Mouse (Mus musculus) megakaryocyte, embryonic 14.5 days (primary cell): ENCODE measurements around the gene Fibcd1.

Experiments
- FLI1 ChIP-seq: IDR thresholded peaks from 2 replicates; pipeline ENCODE4 v1.6.1; 2012; ENCODE audit warnings: low read length, inconsistent platforms, mixed read lengths
- GATA1 ChIP-seq: IDR thresholded peaks from 3 replicates; pipeline ENCODE4 v1.6.1; 2012; ENCODE audit warnings: mixed read lengths, low read length, inconsistent platforms, borderline replicate concordance

DNA sequence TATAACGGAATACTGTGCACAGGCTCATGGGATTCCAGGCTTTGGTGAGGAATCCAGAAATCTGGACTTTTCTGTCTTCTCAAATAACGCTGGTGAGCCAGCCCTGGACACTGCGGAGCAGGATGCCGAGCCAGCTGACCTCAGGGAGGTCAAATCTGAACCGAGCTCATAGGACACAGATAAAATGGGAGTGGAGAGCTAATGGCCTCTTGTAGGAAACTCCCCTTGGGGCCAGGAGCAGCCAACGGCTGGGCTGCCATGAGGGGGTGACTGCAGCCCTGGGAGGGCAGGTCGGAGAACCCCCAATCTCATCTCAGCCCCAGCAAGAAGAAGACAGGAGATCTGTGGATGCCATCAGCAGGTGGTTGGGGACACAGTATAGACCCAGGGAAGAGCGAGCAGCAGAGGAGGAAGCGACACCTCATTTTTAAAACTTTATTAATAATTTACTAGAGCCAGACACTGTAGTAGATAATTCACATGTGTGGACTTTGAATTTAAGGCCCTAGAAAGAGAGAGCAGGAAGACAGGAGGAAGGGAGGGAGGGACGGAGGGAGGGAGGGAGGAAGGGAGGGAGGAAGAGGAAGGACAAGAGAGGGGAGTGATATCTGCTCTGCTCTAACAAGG lies 22.8 kb upstream of the Fibcd1 start:
- TF ChIP-seq GATA1 (no peak), FLI1 (no peak)
